Mouse (Mus musculus): ENCODE measurements around the gene Hnrnpd. TPM values are rescaled to one million over a fixed set of nuclear protein-coding genes. Genes with fewer than 3 reads are reported as not detected.

The Hnrnpd gene
- polyA plus RNA-seq, 1 experiment = 20.3 TPM

- H3K27me3 ChIP-seq (replicated peaks; ENCODE audit: control insufficient read depth, insufficient read depth, low read length) = no peaks in the 10 kb centered on the region
- no peaks in the 10 kb centered on the region for H3K36me3 ChIP-seq (ENCODE audit: control insufficient read depth, insufficient read depth, low read length)
- no peak overlapping the region for H3K27ac ChIP-seq (ENCODE audit: insufficient read depth, low read depth, low read length)
- H3K4me1 ChIP-seq (ENCODE audit: control insufficient read depth, insufficient read depth, low read length) = no peaks in the 10 kb centered on the region
- H3K4me3 ChIP-seq (ENCODE audit: insufficient read depth, low read depth, low read length) = no peak overlapping the region
- TF ChIP-seq POLR2A (IDR thresholded peaks at IDR 0.05; ENCODE audit: low read depth, low read length) (no peak), CTCF (conservative IDR thresholded peaks at IDR 0.05; ENCODE audit: insufficient read depth, insufficient read length, low read depth, low read length) (no peak)
- WGBS = 88% methylated on average over 4 of the region's 4 CpGs
- no peak for DNase-seq
Observed at GRCm38 (mm10) chr5:100006324-100007039, 27.7 kb upstream of the Hnrnpd start.

- WGBS = 84% methylated on average over 6 of the region's 6 CpGs
- TF ChIP-seq CTCF (conservative IDR thresholded peaks at IDR 0.05; ENCODE audit: insufficient read depth, insufficient read length, low read depth, low read length) (no peak), POLR2A (IDR thresholded peaks at IDR 0.05; ENCODE audit: low read depth, low read length) (no peak)
- no peaks in the 10 kb centered on the region for H3K36me3 ChIP-seq (ENCODE audit: control insufficient read depth, insufficient read depth, low read length)
- no peaks in the 10 kb centered on the region for H3K27me3 ChIP-seq (replicated peaks; ENCODE audit: control insufficient read depth, insufficient read depth, low read length)
- no peak overlapping the region for H3K4me3 ChIP-seq (ENCODE audit: insufficient read depth, low read depth, low read length)
- no peak for DNase-seq
- H3K4me1 ChIP-seq (ENCODE audit: control insufficient read depth, insufficient read depth, low read length) = no peaks in the 10 kb centered on the region
- no peak overlapping the region for H3K27ac ChIP-seq (ENCODE audit: insufficient read depth, low read depth, low read length)
Observed at GRCm38 (mm10) chr5:100005896-100006295, 27.2 kb upstream of the Hnrnpd start.

DNA sequence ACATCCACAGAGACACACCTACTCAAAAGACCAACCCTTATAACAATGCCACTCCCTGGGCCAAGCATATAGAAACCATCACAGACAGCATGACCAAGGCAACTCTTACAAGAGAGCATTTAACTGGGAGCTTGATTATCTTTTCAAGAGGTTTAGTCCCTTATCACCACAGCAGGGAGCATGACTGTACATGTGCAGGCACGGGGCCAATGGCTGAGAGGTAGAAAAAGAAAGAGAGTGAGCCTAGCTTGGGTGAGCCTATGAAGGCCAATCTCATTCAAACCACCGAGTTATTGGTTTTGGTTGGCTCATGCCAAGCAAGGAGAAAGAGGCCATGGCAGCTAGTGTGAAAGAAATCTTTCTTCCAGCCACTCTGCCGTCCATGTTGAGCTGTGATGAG lies 26.7 kb upstream of the Hnrnpd start:
- no peak for DNase-seq
- H3K27ac ChIP-seq (ENCODE audit: insufficient read depth, low read depth, low read length) = no peak overlapping the region

GRCm38 (mm10) chr5:100003895-100004294 lies 25.2 kb upstream of the Hnrnpd start:
- 84% methylated on average over 4 of the region's 4 CpGs for WGBS
- Histone ChIP-seq H3K4me1 (ENCODE audit: control insufficient read depth, insufficient read depth, low read length) (no peaks in the 10 kb centered on the region), H3K36me3 (ENCODE audit: control insufficient read depth, insufficient read depth, low read length) (no peaks in the 10 kb centered on the region), H3K27ac (ENCODE audit: insufficient read depth, low read depth, low read length) (no peak overlapping the region), H3K4me3 (ENCODE audit: insufficient read depth, low read depth, low read length) (no peak overlapping the region), H3K27me3 (replicated peaks; ENCODE audit: control insufficient read depth, insufficient read depth, low read length) (no peaks in the 10 kb centered on the region)
- TF ChIP-seq POLR2A (IDR thresholded peaks at IDR 0.05; ENCODE audit: low read depth, low read length) = no peak
- TF ChIP-seq CTCF (conservative IDR thresholded peaks at IDR 0.05; ENCODE audit: insufficient read depth, insufficient read length, low read depth, low read length) = no peak
- DNase-seq = no peak

More for the DNA sequence above, 26.7 kb upstream of the Hnrnpd start:
- TF ChIP-seq POLR2A (IDR thresholded peaks at IDR 0.05; ENCODE audit: low read depth, low read length) = no peak
- no peak for TF ChIP-seq CTCF (conservative IDR thresholded peaks at IDR 0.05; ENCODE audit: insufficient read depth, insufficient read length, low read depth, low read length)
- Histone ChIP-seq H3K27me3 (replicated peaks; ENCODE audit: control insufficient read depth, insufficient read depth, low read length) (no peaks in the 10 kb centered on the region), H3K4me1 (ENCODE audit: control insufficient read depth, insufficient read depth, low read length) (no peaks in the 10 kb centered on the region), H3K4me3 (ENCODE audit: insufficient read depth, low read depth, low read length) (no peak overlapping the region), H3K36me3 (ENCODE audit: control insufficient read depth, insufficient read depth, low read length) (no peaks in the 10 kb centered on the region)
- 74% methylated on average over 3 of the region's 3 CpGs for WGBS

GRCm38 (mm10) chr5:100000500-100000899 lies 21.8 kb upstream of the Hnrnpd start:
- 49% methylated on average over 8 of the region's 8 CpGs for WGBS
- Histone ChIP-seq H3K36me3 (ENCODE audit: control insufficient read depth, insufficient read depth, low read length) (no peaks in the 10 kb centered on the region), H3K27me3 (replicated peaks; ENCODE audit: control insufficient read depth, insufficient read depth, low read length) (no peaks in the 10 kb centered on the region), H3K27ac (ENCODE audit: insufficient read depth, low read depth, low read length) (no peak overlapping the region), H3K4me3 (ENCODE audit: insufficient read depth, low read depth, low read length) (no peak overlapping the region), H3K4me1 (ENCODE audit: control insufficient read depth, insufficient read depth, low read length) (no peaks in the 10 kb centered on the region)
- TF ChIP-seq POLR2A (IDR thresholded peaks at IDR 0.05; ENCODE audit: low read depth, low read length) (no peak), CTCF (conservative IDR thresholded peaks at IDR 0.05; ENCODE audit: insufficient read depth, insufficient read length, low read depth, low read length) (no peak)
- DNase-seq = no peak

GRCm38 (mm10) chr5:100000048-100000447 lies 21.3 kb upstream of the Hnrnpd start:
- no peak for DNase-seq
- WGBS = 83% methylated on average over 7 of the region's 7 CpGs

DNA sequence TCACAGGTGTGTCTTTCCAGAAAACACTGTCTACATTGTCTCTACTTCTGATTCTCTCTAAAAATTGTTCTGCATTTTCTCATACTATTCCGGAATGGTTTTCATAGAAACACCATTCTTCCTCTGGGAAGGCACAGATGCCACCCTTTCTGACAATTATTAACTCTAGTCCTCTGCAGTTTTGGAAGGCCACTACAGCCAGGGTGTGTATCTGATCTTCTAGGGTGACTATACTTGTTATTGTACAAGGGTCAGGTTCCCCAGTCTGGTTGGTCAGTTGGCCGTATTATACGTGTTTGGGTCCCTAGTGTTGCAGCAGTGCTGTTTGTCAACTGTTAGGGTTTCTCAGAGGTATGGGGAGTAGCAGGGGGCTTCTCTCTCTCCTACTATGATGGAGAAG lies 15.9 kb upstream of the Hnrnpd start:
- Histone ChIP-seq H3K4me3 (ENCODE audit: insufficient read depth, low read depth, low read length) (no peak overlapping the region), H3K27ac (ENCODE audit: insufficient read depth, low read depth, low read length) (no peak overlapping the region), H3K4me1 (ENCODE audit: control insufficient read depth, insufficient read depth, low read length) (no peaks in the 10 kb centered on the region), H3K27me3 (replicated peaks; ENCODE audit: control insufficient read depth, insufficient read depth, low read length) (no peaks in the 10 kb centered on the region), H3K36me3 (ENCODE audit: control insufficient read depth, insufficient read depth, low read length) (no peaks in the 10 kb centered on the region)
- peak; percentile 31 for DNase-seq
- 63% methylated on average over 3 of the region's 3 CpGs for WGBS
- TF ChIP-seq CTCF (conservative IDR thresholded peaks at IDR 0.05; ENCODE audit: insufficient read depth, insufficient read length, low read depth, low read length) = no peak
- TF ChIP-seq POLR2A (IDR thresholded peaks at IDR 0.05; ENCODE audit: low read depth, low read length) = no peak

More at GRCm38 (mm10) chr5:100000048-100000447, 21.3 kb upstream of the Hnrnpd start:
- H3K27ac ChIP-seq (ENCODE audit: insufficient read depth, low read depth, low read length) = no peak overlapping the region
- no peak overlapping the region for H3K4me3 ChIP-seq (ENCODE audit: insufficient read depth, low read depth, low read length)
- no peaks in the 10 kb centered on the region for H3K36me3 ChIP-seq (ENCODE audit: control insufficient read depth, insufficient read depth, low read length)
- H3K27me3 ChIP-seq (replicated peaks; ENCODE audit: control insufficient read depth, insufficient read depth, low read length) = no peaks in the 10 kb centered on the region
- H3K4me1 ChIP-seq (ENCODE audit: control insufficient read depth, insufficient read depth, low read length) = no peaks in the 10 kb centered on the region
- TF ChIP-seq POLR2A (IDR thresholded peaks at IDR 0.05; ENCODE audit: low read depth, low read length) = no peak
- no peak for TF ChIP-seq CTCF (conservative IDR thresholded peaks at IDR 0.05; ENCODE audit: insufficient read depth, insufficient read length, low read depth, low read length)

Measured in kidney, adult 2 months (tissue).